Mouse (Mus musculus) testis, adult 2 months (tissue): ENCODE data around the gene Ldlrad1.

Experiments used
- CTCF ChIP-seq: fragments of 200-500 bp; IDR thresholded peaks from 2 replicates; pipeline ENCODE4 v1.5.1; 2012; ENCODE audit warnings: low read depth, mild to moderate bottlenecking, inconsistent platforms, low read length, moderate library complexity; ENCODE audit not compliant: control insufficient read depth, insufficient read depth, insufficient replicate concordance
- POLR2A ChIP-seq: fragments of 200-500 bp; IDR thresholded peaks from 2 replicates; pipeline ENCODE4 v1.6.1; 2012; ENCODE audit warnings: low read depth, mild to moderate bottlenecking, inconsistent platforms, low read length, moderate library complexity; ENCODE audit not compliant: control insufficient read depth

- no peak for TF ChIP-seq CTCF
- no peak for TF ChIP-seq POLR2A
These were observed 41.2 kb upstream of the Ldlrad1 start for GRCm38 (mm10) chr4:107167798-107168197.
